Mouse (Mus musculus): ENCODE measurements at regions not wholly inside any gene's neighbourhood (a gene's known extent, or its start where the extent isn't known, plus 50 kb on each side); places are given as distances from the start of the nearest gene placed in this dataset.
A peak's percentile ranks its signal among the peaks of the same experiment; 100 is the strongest.

DNA sequence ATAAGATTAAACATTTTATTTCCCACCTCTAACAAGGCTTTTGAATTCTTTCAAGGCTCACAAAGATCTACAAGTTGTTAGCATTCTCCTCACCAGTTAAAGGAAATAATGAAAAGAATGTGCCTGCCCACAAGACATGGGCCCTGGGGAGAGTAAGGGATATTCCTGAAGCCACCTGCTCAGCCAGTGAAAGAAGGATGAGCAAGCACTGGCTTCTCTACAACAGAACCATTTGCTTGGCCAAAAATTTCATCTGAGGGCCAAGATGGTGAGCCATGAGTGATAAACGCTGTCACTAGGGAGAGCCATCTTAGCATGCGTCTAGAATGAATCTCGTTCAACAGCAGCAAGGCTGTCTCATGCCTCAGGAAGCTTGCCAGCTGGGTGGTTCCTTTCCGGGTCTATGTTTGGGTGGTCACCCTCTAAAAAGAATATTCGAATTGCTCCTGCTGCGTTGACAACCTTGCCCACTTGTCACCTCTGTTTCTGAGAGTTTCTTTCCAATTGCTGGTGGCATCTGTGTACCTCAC lies 161.2 kb upstream of the Lpp start:
- Histone ChIP-seq H3K9ac (replicated peaks) (no peak overlapping the region), H3K36me3 (replicated peaks; ENCODE audit: control insufficient read depth, insufficient read depth, low read depth) (no peaks in the 10 kb centered on the region), H3K4me2 (ENCODE audit: low read depth) (no peak overlapping the region), H3K9me3 (ENCODE audit: control insufficient read depth, low read length) (no peaks in the 10 kb centered on the region), H3K27ac (no peak overlapping the region), H3K27me3 (ENCODE audit: control insufficient read depth, insufficient read depth, low read length) (no peaks in the 10 kb centered on the region), H3K4me1 (replicated peaks; ENCODE audit: control insufficient read depth in 2 of 2, insufficient read depth in 2 of 2, low read length in 1 of 2) (peaks cover 0 to 7% of the 10 kb centered on the region in 2 experiments; a peak in 2 of 4 replicates), H3K4me3 (ENCODE audit: insufficient read depth in 1 of 2, low read depth in 2 of 2, low read length in 2 of 2) (no peak overlapping the region)
- WGBS (ENCODE audit: insufficient replicate concordance): 59% methylated on average over 6 of the region's 6 CpGs
- ATAC-seq (ENCODE audit: insufficient read depth) (no peak), DNase-seq (ENCODE audit: low read depth in 3 of 3, low spot score in 3 of 3) (no peak)
- TF ChIP-seq EP300 (IDR thresholded peaks at IDR 0.05; ENCODE audit: low read depth) (no peak), CTCF (IDR thresholded peaks at IDR 0.05; ENCODE audit: low read depth) (no peak)

DNA sequence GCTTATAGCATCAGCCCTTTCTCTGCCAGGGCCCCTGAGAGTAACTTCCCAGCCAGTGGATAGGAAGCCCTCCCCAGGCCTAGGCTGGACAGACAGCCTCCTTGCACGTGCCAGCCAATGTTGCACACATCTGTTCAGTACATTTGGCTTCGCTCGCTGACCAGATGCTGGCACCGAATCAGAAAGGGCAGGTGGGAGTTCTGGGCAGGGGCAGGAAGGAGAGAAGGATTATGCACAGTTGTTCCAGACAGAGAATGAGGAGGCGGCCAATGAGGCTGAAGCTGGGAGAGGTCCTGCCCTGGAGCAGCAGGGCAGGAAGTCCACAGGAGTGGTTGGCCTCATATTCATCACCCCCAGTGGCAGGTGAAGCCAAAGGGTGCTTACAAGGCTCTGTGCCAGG lies 161.8 kb upstream of the Lpp start:
- Histone ChIP-seq H3K4me2 (ENCODE audit: low read depth) (no peak overlapping the region), H3K27me3 (ENCODE audit: control insufficient read depth, insufficient read depth, low read length) (no peaks in the 10 kb centered on the region), H3K4me1 (replicated peaks; ENCODE audit: control insufficient read depth in 2 of 2, insufficient read depth in 2 of 2, low read length in 1 of 2) (peaks cover 0 to 3% of the 10 kb centered on the region in 2 experiments; a peak in 1 of 4 replicates), H3K36me3 (replicated peaks; ENCODE audit: control insufficient read depth, insufficient read depth, low read depth) (no peaks in the 10 kb centered on the region), H3K9ac (replicated peaks) (no peak overlapping the region), H3K27ac (no peak overlapping the region), H3K4me3 (ENCODE audit: insufficient read depth in 1 of 2, low read depth in 2 of 2, low read length in 2 of 2) (no peak overlapping the region), H3K9me3 (ENCODE audit: control insufficient read depth, low read length) (no peaks in the 10 kb centered on the region)
- TF ChIP-seq EP300 (IDR thresholded peaks at IDR 0.05; ENCODE audit: low read depth) (no peak), CTCF (IDR thresholded peaks at IDR 0.05; ENCODE audit: low read depth) (no peak)
- ATAC-seq (ENCODE audit: insufficient read depth): no peak
- no peak for DNase-seq (ENCODE audit: low read depth in 3 of 3, low spot score in 3 of 3)
- 67% methylated on average over 5 of the region's 5 CpGs for WGBS (ENCODE audit: insufficient replicate concordance)

DNA sequence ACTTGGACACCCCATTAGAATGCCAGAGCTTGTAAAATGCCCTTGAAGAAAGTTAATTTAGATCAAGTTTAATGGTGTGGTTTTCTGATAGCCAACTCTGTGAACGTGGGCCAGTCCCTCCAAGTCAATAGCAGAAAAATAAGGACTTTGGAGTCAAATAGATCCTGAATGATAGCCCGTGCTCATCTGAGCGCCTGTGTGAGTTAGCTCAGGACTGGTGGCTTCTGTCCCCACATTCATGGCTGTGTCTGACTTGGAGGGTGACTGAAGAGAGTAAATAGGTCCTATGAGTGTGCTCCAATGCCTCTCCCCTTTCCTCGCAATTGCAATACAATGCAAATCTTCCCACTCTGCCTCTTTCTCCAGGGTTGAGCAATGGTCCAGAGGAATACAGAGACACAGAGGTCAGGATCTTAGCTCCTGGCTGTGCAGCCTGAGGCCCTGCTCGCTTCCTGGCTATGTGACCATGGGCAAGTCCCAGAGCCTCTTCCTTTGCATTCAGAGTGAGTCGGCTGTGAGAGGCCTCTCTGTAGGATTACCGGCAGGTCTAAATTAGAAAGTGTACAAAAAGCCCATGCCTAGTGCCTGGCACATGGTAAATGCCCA lies 164.2 kb upstream of the Lpp start:
- Histone ChIP-seq H3K4me2 (ENCODE audit: low read depth) (no peak overlapping the region), H3K9me3 (ENCODE audit: control insufficient read depth, low read length) (no peaks in the 10 kb centered on the region), H3K27ac (no peak overlapping the region), H3K4me1 (replicated peaks; ENCODE audit: control insufficient read depth in 2 of 2, insufficient read depth in 2 of 2, low read length in 1 of 2) (peaks cover 0 to 8% of the 10 kb centered on the region in 2 experiments; a peak in 1 of 4 replicates), H3K27me3 (ENCODE audit: control insufficient read depth, insufficient read depth, low read length) (no peaks in the 10 kb centered on the region), H3K36me3 (replicated peaks; ENCODE audit: control insufficient read depth, insufficient read depth, low read depth) (no peaks in the 10 kb centered on the region), H3K4me3 (ENCODE audit: insufficient read depth in 1 of 2, low read depth in 2 of 2, low read length in 2 of 2) (no peak overlapping the region), H3K9ac (replicated peaks) (no peak overlapping the region)
- ATAC-seq (ENCODE audit: insufficient read depth): peak; percentile 41; the same call in 1 of the 2 replicates
- DNase-seq (ENCODE audit: low read depth in 3 of 3, low spot score in 3 of 3): peak in 1 of 3 experiments; percentile 20
- TF ChIP-seq EP300 (IDR thresholded peaks at IDR 0.05; ENCODE audit: low read depth) (no peak), CTCF (IDR thresholded peaks at IDR 0.05; ENCODE audit: low read depth) (no peak)
- WGBS (ENCODE audit: insufficient replicate concordance): 53% methylated on average over 7 of the region's 7 CpGs

DNA sequence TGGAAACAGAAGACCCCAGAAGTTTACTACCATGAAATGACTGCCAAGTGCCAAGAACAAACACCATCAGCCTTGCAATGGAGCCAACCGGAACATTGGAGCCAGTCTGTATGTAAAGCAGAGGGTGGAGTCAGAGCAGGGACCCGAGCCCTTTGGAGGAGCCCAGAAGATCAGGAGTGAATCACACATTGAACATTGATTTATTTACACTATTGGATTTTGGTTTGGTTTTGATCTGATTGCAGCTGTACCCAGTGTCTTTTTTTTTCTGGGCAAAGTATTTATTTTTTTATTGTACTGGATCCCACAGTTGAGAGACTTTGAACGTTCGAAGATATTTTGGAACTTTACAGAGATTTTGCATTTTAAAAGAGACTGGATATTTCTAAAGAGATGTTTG lies 167.4 kb upstream of the Lpp start:
- no peak overlapping the region for H3K4me3 ChIP-seq (ENCODE audit: insufficient read depth in 1 of 2, low read depth in 2 of 2, low read length in 2 of 2)
- TF ChIP-seq EP300 (IDR thresholded peaks at IDR 0.05; ENCODE audit: low read depth) (no peak), CTCF (IDR thresholded peaks at IDR 0.05; ENCODE audit: low read depth) (no peak)
- H3K4me2 ChIP-seq (ENCODE audit: low read depth): no peak overlapping the region
- no peak for ATAC-seq (ENCODE audit: insufficient read depth)
- WGBS (ENCODE audit: insufficient replicate concordance): 59% methylated on average over 4 of the region's 4 CpGs
- H3K9ac ChIP-seq (replicated peaks): no peak overlapping the region
- no peak overlapping the region for H3K27ac ChIP-seq
- peaks cover 0 to 21% of the 10 kb centered on the region in 2 experiments; a peak in 2 of 4 replicates for H3K4me1 ChIP-seq (replicated peaks; ENCODE audit: control insufficient read depth in 2 of 2, insufficient read depth in 2 of 2, low read length in 1 of 2)
- no peaks in the 10 kb centered on the region for H3K36me3 ChIP-seq (replicated peaks; ENCODE audit: control insufficient read depth, insufficient read depth, low read depth)
- no peaks in the 10 kb centered on the region for H3K9me3 ChIP-seq (ENCODE audit: control insufficient read depth, low read length)
- DNase-seq (ENCODE audit: low read depth in 3 of 3, low spot score in 3 of 3): no peak
- H3K27me3 ChIP-seq (ENCODE audit: control insufficient read depth, insufficient read depth, low read length): no peaks in the 10 kb centered on the region

GRCm38 (mm10) chr16:24225090-24225489 lies 168.2 kb upstream of the Lpp start:
- Histone ChIP-seq H3K4me3 (ENCODE audit: insufficient read depth in 1 of 2, low read depth in 2 of 2, low read length in 2 of 2) (no peak overlapping the region), H3K36me3 (replicated peaks; ENCODE audit: control insufficient read depth, insufficient read depth, low read depth) (no peaks in the 10 kb centered on the region), H3K4me2 (ENCODE audit: low read depth) (no peak overlapping the region), H3K9ac (replicated peaks) (no peak overlapping the region), H3K9me3 (ENCODE audit: control insufficient read depth, low read length) (no peaks in the 10 kb centered on the region), H3K27ac (no peak overlapping the region), H3K27me3 (ENCODE audit: control insufficient read depth, insufficient read depth, low read length) (no peaks in the 10 kb centered on the region), H3K4me1 (replicated peaks; ENCODE audit: control insufficient read depth in 2 of 2, insufficient read depth in 2 of 2, low read length in 1 of 2) (peaks cover 0 to 21% of the 10 kb centered on the region in 2 experiments; a peak in 2 of 4 replicates)
- ATAC-seq (ENCODE audit: insufficient read depth): no peak
- 46% methylated on average over 1 of the region's 1 CpGs for WGBS (ENCODE audit: insufficient replicate concordance)
- no peak for DNase-seq (ENCODE audit: low read depth in 3 of 3, low spot score in 3 of 3)
- TF ChIP-seq EP300 (IDR thresholded peaks at IDR 0.05; ENCODE audit: low read depth) (no peak), CTCF (IDR thresholded peaks at IDR 0.05; ENCODE audit: low read depth) (no peak)

Measured in liver, embryonic 14.5 days (tissue).